Mouse (Mus musculus) neural tube, embryonic 15.5 days (tissue): ENCODE measurements around the gene Dnaic1. TPM values are rescaled to one million over a fixed set of nuclear protein-coding genes. Genes with fewer than 3 reads are reported as not detected.
A peak's percentile ranks its signal among the peaks of the same experiment; 100 is the strongest.
"Not testable (repeated sequence)": the region's sequence is repeated elsewhere in the genome, so short reads cannot be mapped to it uniquely, and the experiment has no call there.

Source experiments
- ATAC-seq: fragments of 200-750 bp; cut with Nextera tagmentation; 2 replicates; pipeline ENCODE4 v1.8.0; 2017; ENCODE audit warnings: mild to moderate bottlenecking, moderate TSS enrichment, moderate library complexity; ENCODE audit not compliant: low FRiP score
- H3K27ac ChIP-seq: fragments of 300-500 bp; sonication (generic); replicated peaks from 2 replicates; pipeline ENCODE4 v1.5.1; 2015; ENCODE audit warnings: mild to moderate bottlenecking, inconsistent platforms
- H3K27me3 ChIP-seq: fragments of 300-500 bp; sonication (generic); replicated peaks from 2 replicates; pipeline ENCODE4 v1.6.1; 2015; ENCODE audit warnings: inconsistent platforms
- H3K36me3 ChIP-seq: fragments of 300-500 bp; sonication (generic); 2 replicates; pipeline ENCODE4 v1.6.1; 2015; ENCODE audit warnings: inconsistent platforms
- H3K4me1 ChIP-seq: fragments of 300-500 bp; sonication (generic); 2 replicates; pipeline ENCODE4 v1.6.1; 2015; ENCODE audit warnings: inconsistent platforms
- H3K4me2 ChIP-seq: fragments of 300-500 bp; sonication (generic); 2 replicates; pipeline ENCODE4 v1.6.1; 2015; ENCODE audit warnings: inconsistent platforms, mild to moderate bottlenecking, moderate library complexity
- H3K4me3 ChIP-seq: fragments of 300-500 bp; sonication (generic); replicated peaks from 2 replicates; pipeline ENCODE4 v1.5.1; 2015; ENCODE audit warnings: mild to moderate bottlenecking, inconsistent platforms
- H3K9ac ChIP-seq: fragments of 300-500 bp; sonication (generic); replicated peaks from 2 replicates; pipeline ENCODE4 v1.6.1; 2015; ENCODE audit warnings: mild to moderate bottlenecking, inconsistent platforms
- H3K9me3 ChIP-seq: fragments of 300-500 bp; sonication (generic); replicated peaks from 2 replicates; pipeline ENCODE4 v1.6.1; 2016; ENCODE audit warnings: inconsistent platforms
- WGBS: fragments of 180-500 bp; shearing (Covaris S2); methylation state at CpG from one replicate; pipeline ENCODE4 v1.1.7; 2015; ENCODE audit warnings: mixed read lengths; 5-methylcytosine and 5-hydroxymethylcytosine counted together
- polyA plus RNA-seq: library from polyadenylated mRNA; unstranded; fragments of >200 nt; fragmentation: Nextera tagmentation; extraction: Ambion mirVana; gene quantifications from 2 replicates; pipeline ENCODE4 v1.2.1, GENCODE M21; 2015

Gene Dnaic1
- polyA plus RNA-seq, 1 experiment from 2014 or later, result 2.1 TPM

- ATAC-seq, result peak; percentile 32
- Histone ChIP-seq H3K4me1 (peaks cover 29% of the 10 kb centered on the region), H3K4me2 (peak overlapping the region; percentile 46), H3K27ac (peak overlapping the region; percentile 45; the same call in 1 of the 2 replicates), H3K4me3 (peak overlapping the region; percentile 25; the same call in 1 of the 2 replicates)
- H3K9ac ChIP-seq, H3K36me3 ChIP-seq, H3K27me3 ChIP-seq, H3K9me3 ChIP-seq: not testable (repeated sequence)
- 3% methylated on average over 24 of the region's 27 CpGs for WGBS
Observed at GRCm38 (mm10) chr4:41684131-41684930, 114.8 kb downstream of the Dnaic1 start.

- not testable (repeated sequence) for H3K36me3 ChIP-seq, H3K9ac ChIP-seq, ATAC-seq, H3K4me3 ChIP-seq, H3K9me3 ChIP-seq, H3K27ac ChIP-seq, H3K27me3 ChIP-seq
- WGBS, result 0% methylated on average over 10 of the region's 14 CpGs
- Histone ChIP-seq H3K4me1 (peaks cover 23% of the 10 kb centered on the region), H3K4me2 (peak overlapping the region; percentile 46)
Observed at GRCm38 (mm10) chr4:41684931-41685453, 115.4 kb downstream of the Dnaic1 start.

GRCm38 (mm10) chr4:41685882-41686492 lies 116.4 kb downstream of the Dnaic1 start:
- H3K4me1 ChIP-seq, result peaks cover 19% of the 10 kb centered on the region
- not testable (repeated sequence) for H3K36me3 ChIP-seq, ATAC-seq, H3K9me3 ChIP-seq, H3K27me3 ChIP-seq, H3K9ac ChIP-seq, H3K27ac ChIP-seq, H3K4me3 ChIP-seq, H3K4me2 ChIP-seq
- 9% methylated on average over 9 of the region's 10 CpGs for WGBS

Other genes starting within 250 kb of the Dnaic1 start
- gene Ubap1, start 220.8 kb upstream of the Dnaic1 start, polyA plus RNA-seq, result 68.1 and 69.3 TPM in 2 replicates
- gene Kif24, start 104.9 kb upstream of the Dnaic1 start, polyA plus RNA-seq, result 2.4 and 3.0 TPM in 2 replicates
- gene Nudt2, start 104.6 kb upstream of the Dnaic1 start, polyA plus RNA-seq, result 62.8 and 71.6 TPM in 2 replicates
- 7.8 and 8.3 TPM in 2 replicates for gene AI464131, start 66.7 kb upstream of the Dnaic1 start, polyA plus RNA-seq
- gene 1110017D15Rik, start 52.4 kb upstream of the Dnaic1 start, polyA plus RNA-seq, result 8.6 and 10.1 TPM in 2 replicates
- 15.2 and 17.9 TPM in 2 replicates for gene Fam219a, start 237 bp upstream of the Dnaic1 start, polyA plus RNA-seq
- gene Enho, start 70.5 kb downstream of the Dnaic1 start, polyA plus RNA-seq, result 89.8 and 111 TPM in 2 replicates
- 23.1 and 27.2 TPM in 2 replicates for gene Cntfr, start 127.3 kb downstream of the Dnaic1 start, polyA plus RNA-seq
- gene Il11ra1, start 130.2 kb downstream of the Dnaic1 start, polyA plus RNA-seq, result 52.6 and 56.6 TPM in 2 replicates
- 59.3 and 61.1 TPM in 2 replicates for gene Rpp25l, start 143.8 kb downstream of the Dnaic1 start, polyA plus RNA-seq
- 271 and 320 TPM in 2 replicates for gene Dctn3, start 153.4 kb downstream of the Dnaic1 start, polyA plus RNA-seq
- gene Arid3c, start 161.4 kb downstream of the Dnaic1 start, polyA plus RNA-seq, result 1.1 and 1.6 TPM in 2 replicates
- 48.4 and 54.8 TPM in 2 replicates for gene Galt, start 185.5 kb downstream of the Dnaic1 start, polyA plus RNA-seq
- gene Sigmar1, start 186.4 kb downstream of the Dnaic1 start, polyA plus RNA-seq, result 92.1 and 97.3 TPM in 2 replicates
- 213 and 281 TPM in 2 replicates for gene Ccl27a, start 204.5 kb downstream of the Dnaic1 start, polyA plus RNA-seq